Mouse (Mus musculus): Measurements from ENCODE around the gene Prpsap1.
A peak's percentile ranks its signal among the peaks of the same experiment; 100 is the strongest.
"Not testable (repeated sequence)": the region's sequence is repeated elsewhere in the genome, so short reads cannot be mapped to it uniquely, and the experiment has no call there.

The Prpsap1 gene

DNA sequence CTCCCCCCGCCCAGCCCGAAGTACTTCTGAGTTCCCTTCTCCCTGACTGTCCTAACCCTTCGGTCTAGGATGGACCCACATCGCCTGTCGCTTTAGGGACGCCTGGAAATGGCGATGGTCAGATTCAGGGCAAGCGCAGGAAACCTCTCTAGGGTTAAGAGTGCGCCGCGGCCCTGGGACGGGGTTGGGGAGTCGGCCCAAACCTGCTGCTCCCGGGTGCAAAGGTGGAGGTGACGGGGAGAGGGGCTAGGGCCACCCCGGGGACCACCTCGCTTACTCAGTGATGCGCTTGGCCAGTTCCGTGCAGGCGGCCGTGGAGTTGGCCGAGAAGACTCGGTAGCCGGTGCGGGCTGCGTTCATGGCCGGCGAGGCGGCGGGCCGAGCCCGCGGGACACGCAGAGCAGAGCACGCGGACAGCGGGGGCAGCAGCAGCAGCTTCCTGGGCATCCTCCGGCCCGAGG, 4.2 kb downstream of the Prpsap1 start:
- no peak for DNase-seq (ENCODE audit: extremely low read depth, insufficient read length, low spot score)

DNA sequence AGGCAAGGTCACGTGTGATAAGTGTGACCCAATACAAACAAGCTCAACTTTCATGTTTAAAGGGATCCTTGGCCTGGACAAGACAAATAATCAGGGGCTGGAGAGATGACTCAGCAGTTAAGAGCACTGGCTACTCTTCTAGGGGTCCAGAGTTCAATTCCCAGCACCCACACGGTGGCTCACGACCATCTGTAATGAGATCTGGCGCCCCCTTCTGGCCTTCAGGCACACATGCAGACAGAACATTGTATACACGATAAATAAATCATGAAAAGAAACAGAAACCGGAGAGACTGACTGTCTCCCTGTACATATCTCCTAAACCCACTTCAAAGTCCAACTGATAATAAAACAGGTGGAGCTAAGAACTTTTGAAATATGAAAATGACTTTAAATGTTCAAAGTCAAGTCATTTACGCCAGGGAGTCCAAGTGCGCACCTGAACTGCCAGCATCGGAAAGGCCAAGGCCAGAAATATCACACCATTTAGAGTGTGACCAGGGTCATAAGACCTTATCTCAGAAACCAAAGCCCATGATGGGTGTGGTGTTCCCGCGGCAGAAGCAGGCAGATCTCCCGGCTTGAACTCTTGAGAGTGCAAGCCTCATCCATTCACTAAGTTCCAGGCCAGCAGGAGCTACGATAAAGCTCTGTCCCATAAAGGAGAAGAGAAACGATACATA, 5.2 kb downstream of the Prpsap1 start:
- peak; percentile 33 for DNase-seq (ENCODE audit: extremely low read depth, insufficient read length, low spot score)

DNA sequence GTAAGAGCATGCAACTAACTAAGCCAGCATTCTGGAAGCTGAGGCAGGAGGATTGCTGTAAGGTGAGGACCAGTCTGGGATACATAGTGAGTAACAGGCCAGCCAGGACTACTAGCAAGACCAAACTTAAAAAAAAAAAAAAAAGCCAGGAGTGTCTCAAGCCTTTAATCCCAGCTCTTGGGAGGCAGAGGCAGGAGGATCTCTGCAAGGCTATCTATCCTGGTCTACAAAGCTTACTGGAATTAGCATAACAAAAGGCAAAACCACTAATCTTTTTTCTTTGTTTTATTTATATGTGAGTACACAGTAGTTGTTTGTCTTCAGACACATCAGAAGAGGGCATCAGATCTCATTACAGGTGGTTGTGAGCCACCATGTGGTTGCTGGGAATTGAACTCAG, 5.8 kb downstream of the Prpsap1 start:
- DNase-seq (ENCODE audit: extremely low read depth, insufficient read length, low spot score): no peak

DNA sequence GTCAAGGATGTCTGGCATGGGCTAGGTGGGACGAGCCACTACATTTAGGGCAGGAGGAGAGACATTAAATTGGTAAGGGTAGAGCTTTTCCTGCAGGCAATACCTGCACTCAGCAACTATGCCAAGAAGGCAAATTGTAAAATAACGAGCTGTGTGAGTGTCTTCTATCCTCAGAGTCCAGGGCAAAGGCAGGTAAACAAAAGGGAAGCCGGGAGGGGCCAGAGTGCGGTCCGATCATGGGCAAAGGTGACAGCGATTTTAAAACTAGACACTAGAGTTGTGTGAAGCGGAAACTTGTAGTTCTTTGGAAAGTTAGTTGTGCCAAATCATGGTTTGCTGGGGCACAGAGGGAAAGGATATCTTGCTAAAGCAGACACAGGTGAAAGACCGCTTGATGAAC, 9.7 kb downstream of the Prpsap1 start:
- DNase-seq (ENCODE audit: extremely low read depth, insufficient read length, low spot score): no peak

DNA sequence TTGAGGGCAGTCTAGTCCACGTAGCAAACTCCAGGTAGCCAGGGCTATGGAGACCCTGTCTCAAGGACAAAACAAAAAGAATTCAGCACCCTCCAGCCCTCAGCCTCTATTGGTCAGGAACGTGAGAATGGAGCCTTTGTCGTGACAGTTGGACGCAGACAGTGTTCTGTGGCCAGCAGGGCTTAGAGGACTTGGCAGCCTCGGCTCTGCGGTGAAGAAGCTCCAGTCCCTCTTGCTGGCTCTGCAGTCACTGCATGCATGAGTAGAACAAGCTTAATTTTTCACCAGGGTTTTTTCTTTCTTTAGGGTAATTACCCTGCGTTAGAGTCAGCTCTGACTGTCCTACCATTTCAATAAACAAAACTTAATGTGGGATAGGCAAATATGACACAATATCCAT, 12.2 kb downstream of the Prpsap1 start:
- no peak for DNase-seq (ENCODE audit: extremely low read depth, insufficient read length, low spot score)

DNA sequence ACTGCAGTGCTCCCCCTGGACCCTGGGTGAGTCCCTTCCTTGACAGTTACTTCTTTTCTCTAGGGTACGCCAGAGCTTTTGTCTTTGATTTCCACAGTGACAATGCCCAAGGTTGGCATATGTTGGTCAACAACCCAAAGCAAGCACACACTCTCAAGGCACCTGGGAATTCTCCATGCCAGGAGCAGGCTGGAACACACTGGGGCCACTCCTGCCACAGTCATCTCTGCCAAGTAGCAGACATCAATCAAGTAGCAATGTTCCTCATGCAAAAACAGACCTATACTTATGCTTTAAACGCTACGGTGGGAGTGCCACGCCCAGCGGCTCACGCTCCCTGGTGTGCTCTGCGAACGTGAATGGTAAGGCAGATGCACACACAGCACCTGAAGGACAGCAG, 13.0 kb downstream of the Prpsap1 start:
- no peak for DNase-seq (ENCODE audit: extremely low read depth, insufficient read length, low spot score)

DNA sequence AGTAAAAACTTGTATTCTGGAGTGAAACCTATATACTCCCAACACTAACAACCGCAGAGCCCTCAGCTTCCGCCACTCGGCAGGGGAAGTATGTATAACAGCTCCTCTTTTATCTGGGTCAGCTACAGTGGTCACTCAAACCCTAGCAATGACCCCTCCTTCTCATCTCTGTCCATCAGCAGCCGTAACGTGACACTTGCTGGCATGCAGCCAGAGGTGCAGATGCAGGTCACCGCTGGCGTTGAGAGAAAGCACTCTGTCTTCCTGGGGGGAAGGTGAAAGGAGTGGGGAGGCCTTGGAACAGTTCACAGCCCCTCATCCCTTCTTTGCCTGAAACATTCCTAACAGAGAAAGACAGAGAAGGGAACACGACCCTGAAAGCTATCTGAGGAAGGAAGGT, 14.2 kb downstream of the Prpsap1 start:
- DNase-seq (ENCODE audit: extremely low read depth, insufficient read length, low spot score): no peak

DNA sequence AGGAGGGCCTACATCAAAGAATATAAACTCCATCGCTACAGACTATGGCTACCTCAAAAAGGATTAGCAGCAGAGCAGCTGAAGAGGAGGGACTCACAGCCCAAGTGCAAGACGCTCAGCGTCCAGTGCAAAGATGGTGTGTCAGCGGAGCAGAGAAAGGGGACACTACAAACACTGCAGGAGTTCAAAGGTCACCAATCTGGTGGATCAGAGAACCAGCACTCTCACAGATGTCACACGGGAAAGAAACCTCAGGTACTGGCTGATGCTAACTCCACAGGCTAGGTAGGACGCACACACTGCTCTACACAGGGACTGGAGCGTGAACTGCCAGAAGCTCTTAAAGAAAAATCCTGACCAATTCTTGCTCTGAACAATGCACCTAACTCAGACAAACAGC, 15.0 kb downstream of the Prpsap1 start:
- DNase-seq (ENCODE audit: extremely low read depth, insufficient read length, low spot score): no peak

DNA sequence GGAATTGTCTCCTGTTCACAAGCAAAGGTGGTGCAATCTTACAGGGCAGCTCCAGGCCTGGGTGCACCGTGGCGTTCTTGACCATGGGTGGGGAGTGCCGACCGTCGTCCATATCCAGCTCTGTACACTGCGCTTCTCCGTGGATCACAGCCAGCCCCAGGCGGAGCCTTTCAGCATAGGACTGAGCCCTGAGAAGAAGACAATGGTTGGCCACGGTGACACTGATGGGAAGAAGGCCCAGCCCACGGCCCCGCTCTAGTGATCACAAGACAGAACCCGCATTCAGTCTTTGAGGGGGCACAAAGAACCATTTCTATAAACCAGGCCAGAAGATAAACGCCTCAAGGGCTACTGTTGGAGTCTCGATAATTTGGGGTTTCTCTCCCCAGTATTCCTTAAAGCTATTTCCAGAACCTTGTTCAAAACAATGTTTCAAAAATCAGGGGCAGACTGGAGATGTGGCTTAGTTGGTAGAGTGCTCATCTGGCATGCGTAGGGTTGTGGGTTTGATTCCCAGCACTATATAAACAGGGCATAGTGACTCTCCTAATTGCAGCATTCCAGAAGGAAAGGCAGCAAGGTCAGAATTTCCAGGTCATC, 16.7 kb downstream of the Prpsap1 start:
- no peak for DNase-seq (ENCODE audit: extremely low read depth, insufficient read length, low spot score)

DNA sequence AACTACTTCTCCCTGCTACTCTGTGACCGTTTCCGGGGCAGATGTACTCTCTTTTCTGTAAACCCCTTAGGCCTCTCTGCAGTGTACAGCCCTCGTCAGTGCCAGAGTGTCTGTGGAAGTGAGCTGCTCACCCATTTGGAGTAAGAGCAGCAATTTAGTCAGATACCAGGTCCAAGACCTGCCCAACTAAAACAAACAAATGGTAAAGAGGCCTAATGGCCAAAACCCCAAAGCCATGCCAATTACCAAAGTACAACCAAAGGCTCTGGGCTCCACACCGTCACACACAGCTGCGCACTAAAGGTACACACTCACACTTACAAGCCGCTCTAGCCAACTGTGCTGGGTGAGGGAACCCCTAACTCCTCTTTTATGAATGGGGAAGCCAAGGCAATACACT, 17.3 kb downstream of the Prpsap1 start:
- no peak for DNase-seq (ENCODE audit: extremely low read depth, insufficient read length, low spot score)

DNA sequence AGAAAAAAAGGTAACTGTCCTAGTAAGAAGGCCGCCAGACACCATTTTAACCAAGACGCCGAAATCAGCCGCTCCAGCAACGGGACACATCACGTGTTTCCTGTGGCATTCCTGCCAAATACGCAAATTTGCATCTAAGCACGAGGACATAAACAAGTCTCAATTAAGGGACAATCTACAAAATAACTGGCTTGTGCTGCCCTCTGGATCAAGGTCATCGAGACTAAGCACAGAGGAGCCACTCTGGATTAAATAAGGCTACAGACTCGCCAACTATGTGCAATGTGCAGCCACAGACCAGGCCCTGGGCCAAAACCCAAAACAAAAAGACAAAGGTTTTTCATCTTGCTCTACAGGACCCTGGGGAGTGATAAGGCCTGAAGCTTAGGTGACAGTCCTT, 18.0 kb downstream of the Prpsap1 start:
- no peak for DNase-seq (ENCODE audit: extremely low read depth, insufficient read length, low spot score)

DNA sequence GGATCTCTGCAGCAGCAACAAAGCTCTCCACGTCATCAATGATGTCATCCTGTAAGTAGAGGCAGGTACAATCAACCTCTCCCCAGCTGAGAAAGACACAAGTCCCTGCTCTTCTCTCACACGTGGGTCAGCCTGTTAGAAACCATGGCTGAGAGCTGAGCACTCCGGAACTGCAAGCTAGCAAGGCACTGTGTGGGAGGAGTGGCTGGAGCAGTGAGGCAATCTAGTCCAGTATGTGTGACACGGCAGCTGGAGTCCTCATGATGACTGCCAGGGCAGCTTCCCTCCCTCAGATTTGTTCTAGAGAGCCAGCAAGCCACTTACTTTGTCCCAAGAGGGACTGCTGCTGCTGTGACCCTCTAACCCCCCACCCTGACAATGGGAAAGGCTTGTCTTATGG, 21.7 kb downstream of the Prpsap1 start:
- DNase-seq (ENCODE audit: extremely low read depth, insufficient read length, low spot score): no peak

DNA sequence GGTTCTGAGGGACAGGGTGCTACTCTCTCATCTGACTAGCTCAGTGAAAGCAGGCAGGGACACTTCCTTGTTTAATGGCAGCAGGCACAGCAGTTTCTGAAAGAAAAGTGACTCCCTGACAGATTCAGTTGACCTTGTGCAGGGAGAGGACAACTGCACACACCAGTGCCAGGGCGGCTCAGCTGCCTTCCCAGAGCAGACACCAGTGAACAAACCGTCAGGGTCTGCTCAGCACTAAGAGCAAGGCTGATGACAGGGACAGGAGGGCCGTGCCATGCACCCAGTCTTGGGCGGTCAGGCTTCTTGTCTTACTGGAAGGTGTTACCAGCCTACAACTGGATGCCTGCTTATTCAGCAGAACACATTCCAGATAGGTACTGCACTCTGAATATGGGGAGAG, 23.1 kb downstream of the Prpsap1 start:
- no peak for DNase-seq (ENCODE audit: extremely low read depth, insufficient read length, low spot score)

DNA sequence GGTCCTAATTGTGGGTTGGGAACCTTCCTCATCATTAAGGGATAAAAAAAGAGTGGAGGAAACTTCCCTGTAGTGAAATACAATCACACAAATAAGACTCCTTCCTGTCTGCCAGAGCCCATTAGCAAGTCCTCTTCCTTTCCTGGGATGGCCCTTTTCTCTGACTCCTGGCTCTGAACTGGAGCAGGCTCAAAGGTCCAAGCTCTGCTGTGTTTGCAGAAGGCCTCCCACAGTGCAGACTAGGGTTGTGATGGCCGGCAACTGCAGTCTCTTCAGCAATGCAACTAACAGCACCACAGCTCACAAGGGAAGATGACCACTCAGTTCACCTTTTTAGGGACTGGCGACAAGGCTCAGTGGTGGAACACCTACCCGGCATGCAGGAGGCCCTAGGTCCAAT, 23.8 kb downstream of the Prpsap1 start:
- no peak for DNase-seq (ENCODE audit: extremely low read depth, insufficient read length, low spot score)

DNA sequence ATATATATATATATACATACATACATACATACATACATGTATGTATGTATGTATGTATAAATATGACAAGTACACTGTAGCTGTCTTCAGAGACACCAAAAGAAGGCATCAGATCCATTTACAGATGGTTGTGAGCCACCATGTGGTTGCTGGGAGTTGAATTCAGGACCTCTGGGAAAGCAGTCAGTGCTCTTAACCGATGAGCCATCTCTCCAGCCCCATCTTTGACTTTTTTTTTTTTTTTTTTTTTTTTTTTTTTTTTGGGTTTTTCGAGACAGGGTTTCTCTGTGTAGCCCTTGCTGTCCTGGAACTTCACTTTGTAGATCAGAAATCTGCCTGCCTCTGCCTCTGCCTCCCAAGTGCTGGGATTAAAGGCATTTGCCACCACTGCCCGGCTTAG, 25.7 kb downstream of the Prpsap1 start:
- not testable (repeated sequence) for DNase-seq (ENCODE audit: extremely low read depth, insufficient read length, low spot score)

DNA sequence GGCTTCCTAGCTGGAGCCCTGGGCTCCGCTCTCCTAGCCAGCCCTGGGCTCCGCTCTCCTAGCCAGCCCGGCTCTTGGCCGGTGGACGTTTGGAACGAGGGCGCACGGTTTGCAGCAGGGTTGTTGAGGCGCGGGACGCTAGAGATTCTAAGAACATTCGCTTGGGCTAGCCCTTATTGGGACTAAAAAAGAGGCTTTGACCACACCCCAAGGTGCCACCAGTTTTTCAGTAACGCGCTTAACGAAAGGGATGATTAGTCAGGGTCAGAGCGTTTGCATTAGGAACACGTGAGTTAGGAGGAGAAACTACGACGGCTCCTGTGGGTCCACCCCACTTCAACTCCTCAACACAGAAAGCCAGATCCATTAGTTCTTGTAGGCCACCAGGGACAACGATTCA, 27.9 kb downstream of the Prpsap1 start, which contains the start of gene Qrich2:
Gene Qrich2 (minus strand): TSS at position 101 of the 400 bp plus-strand sequence.
- DNase-seq (ENCODE audit: extremely low read depth, insufficient read length, low spot score): no peak

DNA sequence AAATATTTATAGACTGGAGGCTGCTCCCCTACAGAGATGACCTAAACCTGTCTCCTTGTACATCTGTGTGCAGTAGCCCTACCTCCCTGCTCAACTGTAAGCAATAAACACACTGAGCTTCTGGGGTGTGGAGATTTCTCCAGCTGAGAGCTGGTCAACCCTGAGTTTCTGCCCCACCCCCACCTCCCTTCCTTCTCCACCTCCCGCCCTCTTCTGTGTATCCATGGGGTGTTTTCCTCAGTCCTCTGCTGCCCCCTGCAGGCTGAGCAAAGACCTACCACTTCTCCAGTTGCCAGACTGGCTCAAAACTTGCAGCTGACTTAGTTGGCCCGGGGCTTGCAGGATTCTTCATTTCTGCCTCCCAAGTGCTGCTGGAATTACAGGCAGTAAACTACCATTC, 30.2 kb downstream of the Prpsap1 start:
- DNase-seq (ENCODE audit: extremely low read depth, insufficient read length, low spot score): peak; percentile 63

DNA sequence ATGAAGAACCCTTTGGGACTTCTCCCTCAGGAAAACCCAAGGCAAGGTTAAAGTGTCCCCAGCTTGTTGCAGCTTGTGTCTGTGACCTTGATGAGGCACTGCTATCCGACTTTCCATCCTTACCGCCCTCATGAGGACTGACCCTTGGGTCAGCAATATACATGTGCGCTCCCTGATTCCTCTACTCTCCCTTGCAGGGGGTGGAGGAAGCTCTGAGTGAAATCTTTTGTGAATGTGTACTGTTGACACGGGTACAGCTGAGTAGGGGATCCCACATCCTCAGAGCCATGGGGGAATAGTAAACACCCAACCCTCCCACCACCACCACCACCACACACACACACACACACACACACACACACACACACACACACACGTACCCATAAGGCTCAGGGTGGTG, 30.7 kb downstream of the Prpsap1 start:
- DNase-seq (ENCODE audit: extremely low read depth, insufficient read length, low spot score): no peak

DNA sequence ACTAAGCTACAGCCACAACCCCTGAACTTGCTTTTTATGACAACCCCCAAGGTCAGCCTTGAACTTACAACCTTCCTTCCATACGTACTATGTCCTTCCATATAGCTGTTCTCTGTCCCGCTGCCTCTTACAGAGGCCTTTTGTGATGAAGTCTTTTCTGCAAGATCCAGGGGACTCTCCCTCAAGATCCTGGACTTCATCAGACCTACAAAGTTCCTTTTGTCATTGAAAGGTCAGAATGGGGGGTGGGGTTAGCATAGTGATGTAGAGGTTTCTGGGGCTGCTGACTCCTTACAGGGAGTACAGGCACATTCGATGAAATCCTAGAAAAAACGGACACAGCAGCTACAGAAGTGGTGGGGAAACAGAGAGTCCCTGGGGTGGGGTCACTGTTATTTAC, 34.2 kb downstream of the Prpsap1 start:
- DNase-seq (ENCODE audit: extremely low read depth, insufficient read length, low spot score): no peak

DNA sequence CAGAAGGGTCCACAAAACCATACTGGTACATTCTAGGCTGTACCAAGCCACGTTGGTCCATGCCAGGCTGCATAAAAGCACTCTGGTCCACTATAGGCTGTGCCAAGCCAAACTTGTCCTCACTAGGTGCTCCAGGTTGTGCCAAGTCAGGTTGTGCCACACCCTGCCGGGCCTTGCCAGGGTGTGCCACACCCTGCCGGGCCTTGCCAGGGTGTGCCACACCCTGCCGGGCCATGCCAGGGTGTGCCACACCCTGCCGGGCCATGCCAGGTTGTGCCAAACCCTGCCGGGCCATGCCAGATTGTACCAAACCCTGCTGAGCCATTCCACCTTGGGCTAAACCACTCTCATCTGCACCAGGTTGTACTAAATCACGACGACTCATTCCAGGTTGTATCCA, 37.8 kb downstream of the Prpsap1 start:
- peak; percentile 59 for DNase-seq (ENCODE audit: extremely low read depth, insufficient read length, low spot score)

DNA sequence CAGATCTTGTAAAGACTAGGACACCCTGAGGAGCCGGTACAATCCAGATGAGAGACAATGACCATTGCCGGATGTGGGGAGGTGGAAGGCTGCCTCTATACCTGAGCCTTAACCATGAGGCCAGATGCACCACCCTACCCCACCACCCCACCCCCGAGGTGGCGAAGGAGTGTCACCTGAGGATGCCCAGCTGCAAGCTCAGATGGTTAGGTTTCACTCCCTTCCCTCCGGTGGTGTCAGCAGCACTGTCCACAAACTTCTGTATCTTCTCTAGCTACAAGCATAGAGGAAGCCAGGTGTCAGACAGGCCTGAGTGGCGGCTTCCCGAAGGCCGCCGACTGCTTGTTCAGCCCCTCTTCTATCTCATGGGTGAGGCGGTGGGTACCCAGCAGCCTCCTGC, 40.1 kb downstream of the Prpsap1 start:
- DNase-seq (ENCODE audit: extremely low read depth, insufficient read length, low spot score): no peak

DNA sequence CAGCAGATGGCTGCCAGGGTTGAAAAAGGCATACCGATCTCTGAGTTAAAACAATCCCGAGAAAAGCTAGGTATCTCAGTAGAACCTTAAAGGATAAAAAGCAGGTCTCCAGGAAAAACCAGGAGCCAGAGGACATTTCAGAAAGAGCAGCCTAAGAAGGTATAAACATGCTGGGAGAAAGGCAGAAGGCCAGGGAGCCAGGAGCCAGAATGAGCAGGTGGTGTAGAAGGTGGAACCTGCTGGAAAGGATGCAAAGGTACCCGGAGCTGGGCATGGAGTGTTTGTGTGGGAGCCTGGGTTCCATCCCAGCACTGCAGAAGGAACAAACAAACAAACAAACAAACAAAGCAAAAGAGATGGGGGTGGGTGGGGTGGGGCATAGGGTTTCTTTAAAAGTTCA, 44.7 kb downstream of the Prpsap1 start:
- no peak for DNase-seq (ENCODE audit: extremely low read depth, insufficient read length, low spot score)

DNA sequence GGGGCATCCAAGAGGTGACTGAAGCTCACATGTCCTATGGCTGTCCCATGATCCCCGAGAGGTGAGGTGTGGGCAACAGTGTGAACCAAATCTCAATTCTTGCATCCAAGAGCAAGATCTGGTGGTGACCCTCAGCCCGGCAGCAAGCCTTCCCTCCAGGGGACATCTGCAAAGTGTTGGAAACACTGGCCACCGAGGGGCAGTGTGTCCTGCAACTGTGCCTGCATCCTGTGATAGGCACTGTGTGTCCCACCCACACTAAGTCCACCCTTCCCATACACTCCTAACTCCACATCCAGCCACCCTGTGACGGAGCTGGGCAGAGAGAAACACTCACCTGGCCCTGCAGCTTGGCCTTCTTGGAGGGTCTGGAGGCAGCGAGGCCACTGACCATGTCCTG, 46.2 kb downstream of the Prpsap1 start:
- no peak for DNase-seq (ENCODE audit: extremely low read depth, insufficient read length, low spot score)
